Mouse (Mus musculus) liver, embryonic 14.5 days (tissue): ENCODE results near the gene Gcnt7. TPM values are rescaled to one million over a fixed set of nuclear protein-coding genes. Genes with fewer than 3 reads are reported as not detected.

Source experiments
- ATAC-seq: fragments of 200-750 bp; cut with Nextera tagmentation; 2 replicates; pipeline ENCODE4 v1.8.0; 2017; ENCODE audit warnings: moderate number of reproducible peaks, mild to moderate bottlenecking, moderate library complexity; ENCODE audit not compliant: insufficient read depth
- DNase-seq, 3 experiments: peaks; one replicate each; pipeline ENCODE4 v3.0.0-alpha.2; 2012 to 2013; ENCODE audit warnings: low read depth in 3 of 3, low spot score in 3 of 3
- H3K27ac ChIP-seq: fragments of 300-500 bp; sonication (generic); 2 replicates; pipeline ENCODE4 v1.5.1; 2014; ENCODE audit warnings: moderate library complexity, mild to moderate bottlenecking, control low read depth, inconsistent platforms
- H3K27me3 ChIP-seq: fragments of 300-500 bp; sonication (generic); 2 replicates; pipeline ENCODE4 v1.6.1; 2014; ENCODE audit warnings: mild to moderate bottlenecking, low read length, moderate library complexity; ENCODE audit not compliant: control insufficient read depth, insufficient read depth
- H3K36me3 ChIP-seq: fragments of 300-500 bp; sonication (generic); replicated peaks from 2 replicates; pipeline ENCODE4 v1.6.1; 2014; ENCODE audit warnings: low read depth; ENCODE audit not compliant: control insufficient read depth, insufficient read depth
- H3K4me1 ChIP-seq, 2 experiments: fragments of 200-500 bp in 1 of 2; fragments of 300-500 bp in 1 of 2; sonication (generic) in 1 of 2; replicated peaks; 2 replicates each; pipeline ENCODE4 v1.6.1; 2012 to 2014; ENCODE audit warnings: antibody characterized with exemption in 1 of 2, inconsistent platforms in 1 of 2, low read length in 1 of 2; ENCODE audit not compliant: control insufficient read depth in 2 of 2, insufficient read depth in 2 of 2
- H3K4me2 ChIP-seq: fragments of 300-500 bp; sonication (generic); 2 replicates; pipeline ENCODE4 v1.6.1; 2014; ENCODE audit warnings: low read depth, mild to moderate bottlenecking, control low read depth, moderate library complexity
- H3K4me3 ChIP-seq, 2 experiments: fragments of 200-500 bp in 1 of 2; fragments of 300-500 bp in 1 of 2; sonication (generic) in 1 of 2; 2 replicates each; pipeline ENCODE4 v1.5.1; 2012 to 2014; ENCODE audit warnings: low read depth in 2 of 2, low read length in 2 of 2, mild to moderate bottlenecking in 2 of 2, control low read depth in 1 of 2, inconsistent platforms in 1 of 2, moderate library complexity in 1 of 2; ENCODE audit not compliant: insufficient read depth in 1 of 2
- H3K9ac ChIP-seq: fragments of 300-500 bp; sonication (generic); replicated peaks from 2 replicates; pipeline ENCODE4 v1.6.1; 2014; ENCODE audit warnings: mild to moderate bottlenecking, control low read depth, moderate library complexity
- H3K9me3 ChIP-seq: fragments of 300-500 bp; sonication (generic); 2 replicates; pipeline ENCODE4 v1.6.1; 2016; ENCODE audit warnings: low read length, mixed read lengths; ENCODE audit not compliant: control insufficient read depth
- CTCF ChIP-seq: IDR thresholded peaks from 2 replicates; pipeline ENCODE4 v1.5.1; 2016; ENCODE audit warnings: antibody characterized with exemption, low read depth, control low read depth
- EP300 ChIP-seq: IDR thresholded peaks from 2 replicates; pipeline ENCODE4 v1.6.1; 2016; ENCODE audit warnings: antibody characterized with exemption, low read depth
- WGBS: fragments of 180-500 bp; shearing (Covaris S2); extraction: QIAGEN DNeasy Blood & Tissue Kit; methylation state at CpG from one replicate; pipeline ENCODE4 v1.1.7; 2014; ENCODE audit not compliant: insufficient replicate concordance; 5-methylcytosine and 5-hydroxymethylcytosine counted together
- polyA plus RNA-seq, 2 experiments: library from polyadenylated mRNA; depleted of rRNA in 1 of 2; stranded (reverse) in 1 of 2; unstranded in 1 of 2; fragments of >200 nt; fragmentation: Nextera tagmentation in 1 of 2; extraction: Ambion mirVana in 1 of 2; gene quantifications; 2 replicates each; pipeline versions ENCODE4 v1.2.1 to v1.2.3; 2012 to 2014

The Gcnt7 gene
- polyA plus RNA-seq, 2 experiments = 0.24 TPM; not detected in 1

GRCm38 (mm10) chr2:172450640-172451039 lies 7.8 kb downstream of the Gcnt7 start:
- no peaks in the 10 kb centered on the region for H3K27me3 ChIP-seq
- DNase-seq (no peak), ATAC-seq (no peak)
- no peak overlapping the region for H3K27ac ChIP-seq
- WGBS = 80% methylated on average over 6 of the region's 6 CpGs
- TF ChIP-seq EP300 = no peak
- H3K4me3 ChIP-seq = no peak overlapping the region
- peaks cover 43% of the 10 kb centered on the region for H3K36me3 ChIP-seq
- H3K4me2 ChIP-seq = no peak overlapping the region
- no peak overlapping the region for H3K9ac ChIP-seq
- H3K9me3 ChIP-seq = no peaks in the 10 kb centered on the region
- no peaks in the 10 kb centered on the region for H3K4me1 ChIP-seq

GRCm38 (mm10) chr2:172448329-172448728 lies 10.1 kb downstream of the Gcnt7 start:
- no peaks in the 10 kb centered on the region for H3K4me1 ChIP-seq
- peaks cover 46% of the 10 kb centered on the region for H3K36me3 ChIP-seq
- H3K27ac ChIP-seq = no peak overlapping the region
- no peak overlapping the region for H3K4me3 ChIP-seq
- no peaks in the 10 kb centered on the region for H3K9me3 ChIP-seq
- no peak overlapping the region for H3K9ac ChIP-seq
- DNase-seq = no peak
- no peak overlapping the region for H3K4me2 ChIP-seq
- WGBS = 73% methylated on average over 4 of the region's 4 CpGs
- TF ChIP-seq CTCF = no peak
- no peak for TF ChIP-seq EP300
- no peak for ATAC-seq
- no peaks in the 10 kb centered on the region for H3K27me3 ChIP-seq

- TF ChIP-seq CTCF (peak; percentile 61), EP300 (no peak)
- DNase-seq = no peak
- Histone ChIP-seq H3K9ac (no peak overlapping the region), H3K27me3 (no peaks in the 10 kb centered on the region), H3K36me3 (peaks cover 46% of the 10 kb centered on the region), H3K4me3 (no peak overlapping the region), H3K4me1 (peaks cover 0 to 3% of the 10 kb centered on the region in 2 experiments; a peak in 2 of 4 replicates), H3K27ac (no peak overlapping the region), H3K4me2 (no peak overlapping the region), H3K9me3 (no peaks in the 10 kb centered on the region)
- 86% methylated on average over 6 of the region's 6 CpGs for WGBS
- ATAC-seq = no peak
Observed at GRCm38 (mm10) chr2:172447317-172447716, 11.1 kb downstream of the Gcnt7 start.

- Histone ChIP-seq H3K9me3 (no peaks in the 10 kb centered on the region), H3K4me3 (no peak overlapping the region), H3K4me2 (no peak overlapping the region), H3K4me1 (peaks cover 12 to 15% of the 10 kb centered on the region in 2 experiments), H3K27ac (no peak overlapping the region), H3K36me3 (peaks cover 42% of the 10 kb centered on the region), H3K9ac (no peak overlapping the region), H3K27me3 (no peaks in the 10 kb centered on the region)
- TF ChIP-seq EP300 = no peak
- TF ChIP-seq CTCF = no peak
- ATAC-seq = no peak
- 90% methylated on average over 4 of the region's 4 CpGs for WGBS
- no peak for DNase-seq
Observed at GRCm38 (mm10) chr2:172445617-172446016, 12.8 kb downstream of the Gcnt7 start.

GRCm38 (mm10) chr2:172441176-172441575 lies 17.2 kb downstream of the Gcnt7 start:
- Histone ChIP-seq H3K27ac (peak overlapping the region; percentile 82), H3K36me3 (peaks cover 6% of the 10 kb centered on the region), H3K4me1 (peaks cover 12 to 19% of the 10 kb centered on the region in 2 experiments), H3K9me3 (no peaks in the 10 kb centered on the region), H3K4me2 (peak overlapping the region; percentile 91), H3K9ac (peak overlapping the region; percentile 80), H3K4me3 (peak overlapping the region; percentile 64 to 98), H3K27me3 (no peaks in the 10 kb centered on the region)
- WGBS = 20% methylated on average over 6 of the region's 6 CpGs
- DNase-seq (peak; percentile 62 to 71 (median 66)), ATAC-seq (peak; percentile 59)
- TF ChIP-seq CTCF (no peak), EP300 (no peak)
